Mouse (Mus musculus): ENCODE data around the gene Cpa2. TPM values are rescaled to one million over a fixed set of nuclear protein-coding genes. Genes with fewer than 3 reads are reported as not detected.

Gene Cpa2
- polyA plus RNA-seq, 1 experiment from 2014 or later, result 8.5 TPM

Other genes starting within 250 kb of the Cpa2 start
- 57.1 and 59.5 TPM in 2 replicates for gene Ube2h, start 237.0 kb upstream of the Cpa2 start, polyA plus RNA-seq (2015; fragmentation: Nextera tagmentation; extraction: Ambion mirVana)
- gene Zc3hc1, start 150.6 kb upstream of the Cpa2 start, polyA plus RNA-seq (2015; fragmentation: Nextera tagmentation; extraction: Ambion mirVana), result 61.1 and 61.3 TPM in 2 replicates
- gene Klhdc10, start 139.7 kb upstream of the Cpa2 start, polyA plus RNA-seq (2015; fragmentation: Nextera tagmentation; extraction: Ambion mirVana), result 34.4 and 36.9 TPM in 2 replicates
- 25.4 and 30.3 TPM in 2 replicates for gene Tmem209, start 31.8 kb upstream of the Cpa2 start, polyA plus RNA-seq (2015; fragmentation: Nextera tagmentation; extraction: Ambion mirVana)
- 0.22 TPM in 1 of 2 replicates, not detected in the other for gene Ssmem1, start 31.7 kb upstream of the Cpa2 start, polyA plus RNA-seq (2015; fragmentation: Nextera tagmentation; extraction: Ambion mirVana)
- 0.52 and 0.96 TPM in 2 replicates for gene Cpa4, start 26.8 kb downstream of the Cpa2 start, polyA plus RNA-seq (2015; fragmentation: Nextera tagmentation; extraction: Ambion mirVana)
- gene Cpa5, start 69.4 kb downstream of the Cpa2 start, polyA plus RNA-seq (2015; fragmentation: Nextera tagmentation; extraction: Ambion mirVana), result not detected in 2 replicates
- 0.73 and 1.0 TPM in 2 replicates for gene Cpa1, start 97.6 kb downstream of the Cpa2 start, polyA plus RNA-seq (2015; fragmentation: Nextera tagmentation; extraction: Ambion mirVana)
- gene Cep41, start 152.2 kb downstream of the Cpa2 start, polyA plus RNA-seq (2015; fragmentation: Nextera tagmentation; extraction: Ambion mirVana), result 11.7 and 12.7 TPM in 2 replicates
- 321 and 324 TPM in 2 replicates for gene Mest, start 182.0 kb downstream of the Cpa2 start, polyA plus RNA-seq (2015; fragmentation: Nextera tagmentation; extraction: Ambion mirVana)